Mouse (Mus musculus): ENCODE measurements around the gene AC134908.4. TPM values are rescaled to one million over a fixed set of nuclear protein-coding genes. Genes with fewer than 3 reads are reported as not detected.

The AC134908.4 gene
- polyA plus RNA-seq (2015; fragmentation: Illumina TruSeq; extraction: RNeasy Lipid Tissue Mini Kit (QIAGEN cat#74804); ENCODE audit: insufficient read depth, low read depth, low replicate concordance): not detected

DNA sequence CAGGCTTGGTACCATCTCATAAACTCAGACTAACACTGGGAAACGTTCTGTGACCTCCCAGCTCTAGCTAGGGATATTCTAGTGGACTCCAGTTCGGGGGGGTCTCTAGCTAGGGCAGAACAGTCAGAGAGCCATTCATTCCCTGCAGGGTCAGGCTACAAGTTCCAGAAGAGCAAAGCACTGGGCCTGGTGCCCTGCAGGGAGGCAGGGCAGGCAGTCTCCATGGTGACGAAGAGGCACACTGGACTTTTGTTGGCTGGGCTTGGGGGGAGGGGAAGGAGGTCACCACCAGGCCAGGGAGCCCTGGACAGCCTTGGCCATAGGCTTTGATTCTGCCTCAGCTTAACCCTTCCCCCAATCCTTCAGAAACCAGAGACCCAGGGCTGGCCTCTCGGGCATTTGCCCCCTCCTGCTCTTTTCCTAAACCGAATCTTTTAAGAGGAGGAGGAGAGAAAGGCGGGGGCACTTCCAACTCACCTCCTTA, at the start of gene AC134908.4:
Gene AC134908.4, minus strand, starts transcription at position 51 of the 484 bp plus-strand sequence.

GRCm38 (mm10) chr17:25844396-25844901, 49.0 kb upstream of the AC134908.4 start, which contains the start of gene Rhot2:
Gene Rhot2, minus strand, starts transcription at chr17:25844851.

DNA sequence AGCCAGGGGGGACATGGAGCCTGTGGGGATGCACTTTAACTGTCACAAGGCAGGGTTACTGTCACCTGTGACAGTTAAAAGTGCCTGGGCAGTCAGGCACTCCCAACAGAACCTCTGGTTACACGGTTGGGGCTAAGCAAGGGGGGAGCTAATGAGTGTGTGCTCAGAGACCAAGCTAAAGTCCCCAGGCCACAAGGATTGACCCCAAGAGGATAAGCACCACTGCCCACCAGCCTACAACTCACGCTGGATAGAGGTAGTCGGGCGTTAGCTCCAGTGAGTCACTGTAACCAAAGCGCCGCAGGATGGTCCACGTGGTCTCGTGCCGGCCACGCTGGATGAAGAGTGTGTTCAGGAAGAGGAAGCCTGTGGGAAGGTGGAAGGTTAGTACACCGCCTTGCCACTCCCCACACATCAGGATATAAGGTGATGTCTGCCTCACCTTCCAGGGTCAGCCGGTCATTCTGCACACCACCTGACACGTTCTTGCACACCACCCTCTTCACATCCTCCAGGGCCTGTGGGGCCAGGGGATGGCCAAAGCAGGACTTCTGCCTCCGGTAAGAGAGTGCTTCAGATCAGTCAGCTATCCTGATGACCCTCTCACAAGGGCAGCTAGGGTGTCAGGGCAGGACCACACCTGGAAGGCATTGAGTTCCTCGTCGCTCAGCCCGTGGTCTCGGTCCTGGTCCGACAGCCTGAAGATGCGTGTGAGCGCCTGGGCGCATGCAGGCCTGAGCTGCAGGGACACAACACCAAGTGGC, 45.8 kb upstream of the AC134908.4 start, which contains the start of gene Gm20683:
Gene Gm20683, minus strand, starts transcription at position 647 of the 764 bp plus-strand sequence.

DNA sequence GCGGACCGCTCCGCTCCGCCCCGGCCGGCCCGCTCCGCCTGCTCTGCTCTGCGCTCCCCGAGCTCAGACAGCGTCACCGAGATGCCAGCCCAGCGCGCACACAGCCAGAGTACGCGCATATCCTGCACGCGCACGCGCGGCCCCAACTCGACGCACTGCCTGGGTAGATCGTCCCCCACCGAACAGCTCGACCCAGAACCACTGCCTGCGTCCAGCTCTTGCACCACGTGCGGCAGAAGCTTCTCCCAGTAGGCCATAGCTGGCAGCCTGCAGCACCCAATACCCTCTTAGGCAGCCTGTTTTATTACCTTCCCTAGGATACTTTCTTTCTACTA, 41.6 kb upstream of the AC134908.4 start, which contains the start of gene Rhbdl1:
Gene Rhbdl1, minus strand, starts transcription at position 220 of the 335 bp plus-strand sequence.

DNA sequence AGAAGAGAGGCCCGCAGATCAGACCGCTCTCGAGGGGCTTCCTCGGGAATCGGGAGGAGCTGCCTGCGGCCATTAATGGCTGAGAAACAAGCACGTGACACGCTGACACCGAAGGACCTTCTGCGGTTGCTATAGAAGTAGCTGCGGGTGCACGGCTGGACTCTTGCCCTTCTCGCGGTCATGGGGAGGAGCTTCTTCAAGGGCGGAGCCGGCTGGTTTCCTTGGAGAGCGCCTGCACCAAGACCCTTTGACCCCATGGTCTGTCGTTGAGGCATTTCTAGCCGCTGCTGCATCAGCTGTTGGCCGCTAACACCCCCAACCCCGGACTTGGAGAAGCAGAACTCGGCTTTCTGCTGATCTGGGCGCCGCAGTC, 37.8 kb upstream of the AC134908.4 start, which contains the start of gene Stub1:
Gene Stub1, minus strand, starts transcription at position 114 of the 373 bp plus-strand sequence.

DNA sequence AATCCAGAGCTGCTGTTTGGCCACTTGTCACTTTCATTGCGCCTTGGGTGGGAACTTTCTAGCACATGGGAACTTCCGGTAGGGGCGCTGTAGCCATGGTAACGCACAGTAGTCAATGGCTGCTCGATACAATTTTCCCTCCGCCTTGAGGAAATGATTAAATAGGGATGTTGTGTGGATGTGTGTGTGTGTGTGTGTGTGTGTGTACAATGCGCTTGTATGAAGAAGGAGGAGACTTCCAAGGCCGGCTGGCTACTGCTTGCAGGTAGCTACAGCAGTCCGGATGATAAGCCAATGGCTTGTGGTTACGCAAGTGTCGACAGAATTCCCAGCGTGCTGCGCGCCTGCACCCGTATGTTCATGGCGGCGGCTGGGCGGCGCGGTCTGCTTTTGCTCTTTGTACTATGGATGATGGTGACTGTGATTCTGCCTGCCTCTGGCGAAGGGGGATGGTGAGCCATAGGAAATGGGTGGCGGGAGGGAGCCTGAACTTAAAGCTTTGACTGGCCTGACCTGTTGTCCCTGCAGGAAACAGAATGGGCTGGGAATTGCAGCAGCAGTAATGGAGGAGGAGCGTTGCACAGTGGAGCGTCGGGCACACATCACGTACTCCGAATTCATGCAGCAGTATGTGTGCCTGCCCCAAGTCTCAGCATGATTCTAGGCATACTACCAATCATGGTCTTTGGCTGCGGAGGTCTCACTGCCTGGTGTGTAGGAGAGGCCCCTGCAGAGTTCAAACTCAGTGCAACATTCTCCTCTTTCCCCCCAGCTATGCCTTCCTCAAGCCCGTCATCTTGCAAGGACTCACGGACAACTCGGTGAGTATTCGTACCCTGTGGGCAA, 33.5 kb upstream of the AC134908.4 start, which contains the start of gene Jmjd8:
Gene Jmjd8, plus strand, starts transcription at position 156 of the 846 bp plus-strand sequence.

DNA sequence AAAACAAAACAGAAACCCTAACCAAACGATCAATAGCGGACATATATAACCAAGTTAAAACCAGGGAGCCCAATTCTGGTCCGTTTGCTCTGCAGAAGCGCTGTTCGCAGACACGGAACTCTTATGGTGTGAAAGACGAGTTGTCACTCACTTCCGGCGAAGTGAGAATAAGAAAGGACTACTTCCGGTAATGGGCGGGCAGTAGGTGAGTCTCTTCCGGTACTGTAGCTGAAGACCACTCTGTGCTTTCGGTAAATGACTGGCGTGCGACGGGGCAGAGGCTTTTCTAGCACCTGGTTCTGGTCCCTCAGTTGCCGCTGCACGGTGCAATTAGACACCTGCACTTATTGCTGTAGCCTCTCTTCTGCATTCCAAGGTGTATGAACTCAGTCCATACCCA, 28.0 kb upstream of the AC134908.4 start, which contains the start of gene Wdr24:
Gene Wdr24, plus strand, starts transcription at position 176 of the 400 bp plus-strand sequence.

GRCm38 (mm10) chr17:25808789-25809605, 13.5 kb upstream of the AC134908.4 start, which contains the start of gene Fbxl16:
Gene Fbxl16, plus strand, starts transcription at chr17:25809085.

DNA sequence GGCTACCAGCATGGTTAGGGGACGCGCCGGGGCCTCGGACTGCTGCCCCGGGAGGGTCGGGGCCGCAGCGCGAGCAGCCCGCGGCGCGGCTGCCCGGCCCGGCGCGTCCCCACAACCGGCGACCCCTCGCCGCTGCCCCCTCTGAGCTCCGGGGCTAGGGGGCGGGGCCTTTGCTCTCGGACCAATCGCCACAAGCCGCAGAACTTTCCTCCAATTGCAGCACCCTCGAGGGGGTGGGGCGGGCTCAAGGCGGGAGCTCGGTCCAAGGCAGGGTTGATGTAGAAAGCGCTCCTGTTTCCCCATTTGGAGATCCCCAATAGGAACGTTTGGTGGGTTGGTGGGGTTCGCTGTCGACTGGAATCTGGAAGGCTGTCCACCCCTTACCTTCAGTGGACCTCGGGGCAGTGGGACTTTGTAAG, 1.5 kb upstream of the AC134908.4 start, which contains the start of gene Metrn:
Gene Metrn, minus strand, starts transcription at position 186 of the 419 bp plus-strand sequence.

DNA sequence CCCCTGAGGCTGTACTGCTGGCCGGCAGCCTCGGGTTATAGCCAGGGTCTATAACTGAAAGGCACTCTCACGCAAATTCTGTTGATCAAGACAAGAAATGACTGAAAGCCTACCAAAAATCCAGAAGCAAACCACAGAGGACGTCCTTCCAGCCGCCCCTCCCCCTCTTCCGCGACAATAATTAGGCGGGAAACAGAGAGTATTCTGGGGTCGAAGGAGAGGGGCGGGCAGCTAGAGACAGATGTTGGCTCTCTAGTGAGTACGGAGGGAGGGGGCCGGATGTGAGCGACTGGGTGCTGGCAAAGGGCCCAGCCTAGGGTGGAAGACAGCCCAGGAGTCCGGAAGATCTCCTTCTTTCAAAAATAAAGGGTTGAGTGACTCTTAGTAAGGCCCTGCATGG, 2.8 kb downstream of the AC134908.4 start, which contains the start of gene Fam173a:
Gene Fam173a, minus strand, starts transcription at position 287 of the 400 bp plus-strand sequence.

DNA sequence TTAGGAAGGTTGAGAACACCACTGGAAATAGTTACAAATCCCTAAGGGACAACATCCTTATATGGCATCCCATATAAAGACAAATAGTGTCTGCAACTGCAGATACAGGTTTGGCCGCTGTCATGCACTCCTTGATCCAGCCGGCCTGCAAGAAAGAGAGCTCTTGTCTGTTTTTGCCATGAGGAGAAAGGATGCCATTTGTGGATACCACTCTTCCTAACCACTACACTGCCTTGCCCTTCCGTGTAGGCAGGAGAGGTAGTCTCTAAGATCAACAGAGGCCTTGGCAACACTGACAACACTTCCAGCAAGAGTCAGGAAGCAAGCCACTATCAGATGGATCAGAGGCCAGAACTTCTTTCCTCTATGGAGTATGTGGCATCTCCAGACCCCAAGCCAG, 9.2 kb downstream of the AC134908.4 start, which contains the start of gene Ccdc78:
Gene Ccdc78, plus strand, starts transcription at position 301 of the 400 bp plus-strand sequence.

DNA sequence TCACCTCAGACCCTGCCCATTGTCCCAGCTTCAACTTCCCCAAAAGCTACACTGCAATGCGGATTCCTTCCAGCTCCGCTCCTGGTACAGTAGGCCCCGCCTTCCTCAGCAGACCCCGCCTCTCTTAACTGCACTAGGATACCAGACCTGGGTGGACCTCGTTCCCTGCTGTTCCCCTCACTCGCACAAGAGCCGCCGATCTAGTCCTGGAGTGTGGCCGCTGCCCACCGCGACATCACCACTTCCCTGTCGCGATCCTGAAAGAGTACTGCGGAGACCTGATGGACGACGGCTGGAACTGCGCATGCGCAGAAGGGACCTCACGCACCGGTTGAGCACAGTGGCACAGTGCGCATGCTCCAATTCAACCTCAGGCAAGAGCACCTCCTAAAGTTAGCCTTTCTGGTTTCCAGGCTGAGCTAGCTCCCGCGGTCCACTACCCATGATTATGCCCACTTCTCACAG, 10.1 kb downstream of the AC134908.4 start, which contains the start of gene Haghl:
Gene Haghl, minus strand, starts transcription at position 393 of the 465 bp plus-strand sequence.

DNA sequence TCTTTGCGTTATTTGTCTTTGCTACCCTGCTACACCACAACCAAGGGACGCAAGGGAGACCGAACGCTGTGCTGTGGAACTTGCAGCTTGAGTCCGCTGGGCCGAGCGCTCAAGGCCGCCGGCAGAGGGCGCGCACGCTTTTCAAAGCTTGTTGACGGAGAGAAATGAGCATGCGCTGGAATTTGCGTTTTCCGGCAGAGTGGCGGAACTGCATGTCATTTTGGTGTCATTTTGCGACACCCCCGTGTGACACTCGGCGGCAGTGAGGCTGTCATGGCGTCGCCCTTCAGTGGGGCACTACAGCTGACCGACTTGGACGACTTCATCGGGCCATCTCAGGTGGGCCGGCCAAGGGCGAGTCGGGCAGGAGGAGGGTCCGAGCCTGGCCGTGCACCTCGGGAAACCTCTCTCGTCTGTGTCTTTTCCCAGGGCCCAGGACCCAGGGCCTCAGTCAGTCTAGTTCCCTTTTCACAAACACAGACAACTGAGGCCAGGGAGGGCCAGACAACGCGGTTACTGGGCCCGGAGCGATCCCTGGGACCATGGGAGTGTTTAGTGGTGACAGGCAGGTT, 21.8 kb downstream of the AC134908.4 start, which contains the start of gene Narfl:
Gene Narfl, plus strand, starts transcription at position 228 of the 572 bp plus-strand sequence.

GRCm38 (mm10) chr17:25754241-25754640, 41.2 kb downstream of the AC134908.4 start, which contains the start of gene Msln:
Gene Msln, minus strand, starts transcription at chr17:25754378.

Other genes with a start within 250 kb of the AC134908.4 start
- not detected for gene Sox8, start 225.0 kb downstream of the AC134908.4 start, polyA plus RNA-seq (2015; fragmentation: Illumina TruSeq; extraction: RNeasy Lipid Tissue Mini Kit (QIAGEN cat#74804); ENCODE audit: insufficient read depth, low read depth, low replicate concordance)
- gene Lmf1, start 216.6 kb downstream of the AC134908.4 start, polyA plus RNA-seq (2015; fragmentation: Illumina TruSeq; extraction: RNeasy Lipid Tissue Mini Kit (QIAGEN cat#74804); ENCODE audit: insufficient read depth, low read depth, low replicate concordance): 6.1 TPM
- gene Gng13, start 78.5 kb downstream of the AC134908.4 start, polyA plus RNA-seq (2015; fragmentation: Illumina TruSeq; extraction: RNeasy Lipid Tissue Mini Kit (QIAGEN cat#74804); ENCODE audit: insufficient read depth, low read depth, low replicate concordance): not detected
- gene Chtf18, start 68.2 kb downstream of the AC134908.4 start, polyA plus RNA-seq (2015; fragmentation: Illumina TruSeq; extraction: RNeasy Lipid Tissue Mini Kit (QIAGEN cat#74804); ENCODE audit: insufficient read depth, low read depth, low replicate concordance): 1.3 TPM
- 4.7 TPM for gene Rpusd1, start 68.0 kb downstream of the AC134908.4 start, polyA plus RNA-seq (2015; fragmentation: Illumina TruSeq; extraction: RNeasy Lipid Tissue Mini Kit (QIAGEN cat#74804); ENCODE audit: insufficient read depth, low read depth, low replicate concordance)
- gene Mslnl, start 59.6 kb downstream of the AC134908.4 start, polyA plus RNA-seq (2015; fragmentation: Illumina TruSeq; extraction: RNeasy Lipid Tissue Mini Kit (QIAGEN cat#74804); ENCODE audit: insufficient read depth, low read depth, low replicate concordance): not detected
- gene Msln, start 41.3 kb downstream of the AC134908.4 start, polyA plus RNA-seq (2015; fragmentation: Illumina TruSeq; extraction: RNeasy Lipid Tissue Mini Kit (QIAGEN cat#74804); ENCODE audit: insufficient read depth, low read depth, low replicate concordance): 29.2 TPM
- 9.7 TPM for gene Narfl, start 21.9 kb downstream of the AC134908.4 start, polyA plus RNA-seq (2015; fragmentation: Illumina TruSeq; extraction: RNeasy Lipid Tissue Mini Kit (QIAGEN cat#74804); ENCODE audit: insufficient read depth, low read depth, low replicate concordance)
- gene Haghl, start 10.0 kb downstream of the AC134908.4 start, polyA plus RNA-seq (2015; fragmentation: Illumina TruSeq; extraction: RNeasy Lipid Tissue Mini Kit (QIAGEN cat#74804); ENCODE audit: insufficient read depth, low read depth, low replicate concordance): 9.3 TPM
- gene Ccdc78, start 9.1 kb downstream of the AC134908.4 start, polyA plus RNA-seq (2015; fragmentation: Illumina TruSeq; extraction: RNeasy Lipid Tissue Mini Kit (QIAGEN cat#74804); ENCODE audit: insufficient read depth, low read depth, low replicate concordance): not detected
- 35.5 TPM for gene Fam173a, start 2.8 kb downstream of the AC134908.4 start, polyA plus RNA-seq (2015; fragmentation: Illumina TruSeq; extraction: RNeasy Lipid Tissue Mini Kit (QIAGEN cat#74804); ENCODE audit: insufficient read depth, low read depth, low replicate concordance)
- gene Metrn, start 1.5 kb upstream of the AC134908.4 start, polyA plus RNA-seq (2015; fragmentation: Illumina TruSeq; extraction: RNeasy Lipid Tissue Mini Kit (QIAGEN cat#74804); ENCODE audit: insufficient read depth, low read depth, low replicate concordance): 7.6 TPM
- gene Fbxl16, start 13.4 kb upstream of the AC134908.4 start, polyA plus RNA-seq (2015; fragmentation: Illumina TruSeq; extraction: RNeasy Lipid Tissue Mini Kit (QIAGEN cat#74804); ENCODE audit: insufficient read depth, low read depth, low replicate concordance): 9.7 TPM
- gene Wdr24, start 28.0 kb upstream of the AC134908.4 start, polyA plus RNA-seq (2015; fragmentation: Illumina TruSeq; extraction: RNeasy Lipid Tissue Mini Kit (QIAGEN cat#74804); ENCODE audit: insufficient read depth, low read depth, low replicate concordance): 5.2 TPM
- gene Jmjd8, start 33.2 kb upstream of the AC134908.4 start, polyA plus RNA-seq (2015; fragmentation: Illumina TruSeq; extraction: RNeasy Lipid Tissue Mini Kit (QIAGEN cat#74804); ENCODE audit: insufficient read depth, low read depth, low replicate concordance): 31.5 TPM
- 46.1 TPM for gene Stub1, start 37.7 kb upstream of the AC134908.4 start, polyA plus RNA-seq (2015; fragmentation: Illumina TruSeq; extraction: RNeasy Lipid Tissue Mini Kit (QIAGEN cat#74804); ENCODE audit: insufficient read depth, low read depth, low replicate concordance)
- gene Rhbdl1, start 41.6 kb upstream of the AC134908.4 start, polyA plus RNA-seq (2015; fragmentation: Illumina TruSeq; extraction: RNeasy Lipid Tissue Mini Kit (QIAGEN cat#74804); ENCODE audit: insufficient read depth, low read depth, low replicate concordance): 2.8 TPM
- gene Gm20683, start 46.1 kb upstream of the AC134908.4 start, polyA plus RNA-seq (2015; fragmentation: Illumina TruSeq; extraction: RNeasy Lipid Tissue Mini Kit (QIAGEN cat#74804); ENCODE audit: insufficient read depth, low read depth, low replicate concordance): 4.0 TPM
- gene Rhot2, start 49.2 kb upstream of the AC134908.4 start, polyA plus RNA-seq (2015; fragmentation: Illumina TruSeq; extraction: RNeasy Lipid Tissue Mini Kit (QIAGEN cat#74804); ENCODE audit: insufficient read depth, low read depth, low replicate concordance): 10.2 TPM
- gene Wdr90, start 65.8 kb upstream of the AC134908.4 start, polyA plus RNA-seq (2015; fragmentation: Illumina TruSeq; extraction: RNeasy Lipid Tissue Mini Kit (QIAGEN cat#74804); ENCODE audit: insufficient read depth, low read depth, low replicate concordance): 13.6 TPM
- 44.5 TPM for gene Mcrip2, start 73.1 kb upstream of the AC134908.4 start, polyA plus RNA-seq (2015; fragmentation: Illumina TruSeq; extraction: RNeasy Lipid Tissue Mini Kit (QIAGEN cat#74804); ENCODE audit: insufficient read depth, low read depth, low replicate concordance)
- gene Mettl26, start 79.4 kb upstream of the AC134908.4 start, polyA plus RNA-seq (2015; fragmentation: Illumina TruSeq; extraction: RNeasy Lipid Tissue Mini Kit (QIAGEN cat#74804); ENCODE audit: insufficient read depth, low read depth, low replicate concordance): 26.2 TPM
- 1.3 TPM for gene Wfikkn1, start 85.2 kb upstream of the AC134908.4 start, polyA plus RNA-seq (2015; fragmentation: Illumina TruSeq; extraction: RNeasy Lipid Tissue Mini Kit (QIAGEN cat#74804); ENCODE audit: insufficient read depth, low read depth, low replicate concordance)
- 5.7 TPM for gene Rab40c, start 124.1 kb upstream of the AC134908.4 start, polyA plus RNA-seq (2015; fragmentation: Illumina TruSeq; extraction: RNeasy Lipid Tissue Mini Kit (QIAGEN cat#74804); ENCODE audit: insufficient read depth, low read depth, low replicate concordance)
- 18.6 TPM for gene Pigq, start 149.3 kb upstream of the AC134908.4 start, polyA plus RNA-seq (2015; fragmentation: Illumina TruSeq; extraction: RNeasy Lipid Tissue Mini Kit (QIAGEN cat#74804); ENCODE audit: insufficient read depth, low read depth, low replicate concordance)
- gene Nhlrc4, start 149.3 kb upstream of the AC134908.4 start, polyA plus RNA-seq (2015; fragmentation: Illumina TruSeq; extraction: RNeasy Lipid Tissue Mini Kit (QIAGEN cat#74804); ENCODE audit: insufficient read depth, low read depth, low replicate concordance): not detected
- gene A930017K11Rik, start 156.9 kb upstream of the AC134908.4 start, polyA plus RNA-seq (2015; fragmentation: Illumina TruSeq; extraction: RNeasy Lipid Tissue Mini Kit (QIAGEN cat#74804); ENCODE audit: insufficient read depth, low read depth, low replicate concordance): not detected
- 8.6 TPM for gene Capn15, start 190.1 kb upstream of the AC134908.4 start, polyA plus RNA-seq (2015; fragmentation: Illumina TruSeq; extraction: RNeasy Lipid Tissue Mini Kit (QIAGEN cat#74804); ENCODE audit: insufficient read depth, low read depth, low replicate concordance)